Mouse (Mus musculus): ENCODE results near the gene Bckdha. TPM values are rescaled to one million over a fixed set of nuclear protein-coding genes. Genes with fewer than 3 reads are reported as not detected.

The Bckdha gene
- polyA plus RNA-seq, 1 experiment from 2014 or later, result 47.0 TPM

DNA sequence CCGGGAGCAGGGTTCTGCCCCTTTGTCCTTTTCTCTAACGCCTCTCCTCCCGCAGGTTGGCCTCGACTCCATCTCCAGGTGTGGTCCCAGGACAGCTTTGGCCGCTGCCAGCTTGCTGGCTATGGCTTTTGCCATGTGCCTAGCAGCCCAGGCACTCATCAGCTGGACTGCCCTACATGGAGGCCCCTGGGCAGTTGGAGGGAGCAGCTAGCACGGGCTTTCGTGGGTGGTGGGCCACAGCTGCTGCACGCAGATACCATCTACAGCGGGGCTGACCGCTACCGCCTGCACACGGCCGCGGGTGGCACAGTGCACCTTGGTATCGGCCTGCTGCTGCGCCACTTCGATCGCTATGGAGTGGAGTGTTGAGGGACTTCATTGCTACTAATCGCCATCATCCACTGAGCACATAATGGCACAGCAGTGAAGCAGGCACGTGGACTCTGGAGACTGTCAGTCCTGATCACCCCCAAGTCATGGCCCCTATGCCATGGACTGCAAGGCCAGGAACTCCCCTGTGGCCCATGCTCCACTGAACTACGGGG is 27.2 kb upstream of the Bckdha start:
- Histone ChIP-seq H3K4me3 (ENCODE audit: low read depth, low read length) (peak overlapping the region; percentile 73), H3K4me1 (ENCODE audit: control insufficient read depth, insufficient read depth, low read length) (peaks cover 27% of the 10 kb centered on the region; the same call in 1 of the 2 replicates), H3K27ac (replicated peaks; ENCODE audit: low read depth, low read length) (no peak overlapping the region; the same call in 1 of the 2 replicates), H3K9me3 (ENCODE audit: control insufficient read depth, low read length) (no peaks in the 10 kb centered on the region), H3K36me3 (ENCODE audit: control insufficient read depth, insufficient read depth, low read length) (no peaks in the 10 kb centered on the region), H3K4me2 (ENCODE audit: low read depth, low read length) (peak overlapping the region; percentile 90), H3K27me3 (replicated peaks; ENCODE audit: control insufficient read depth, insufficient read depth, low read length) (peaks cover 46% of the 10 kb centered on the region), H3K9ac (ENCODE audit: low read depth, low read length) (peak overlapping the region; percentile 76)
- ATAC-seq (ENCODE audit: low read depth) (no peak), DNase-seq (ENCODE audit: low spot score) (no peak)
- WGBS, result 68% methylated on average over 21 of the region's 21 CpGs

DNA sequence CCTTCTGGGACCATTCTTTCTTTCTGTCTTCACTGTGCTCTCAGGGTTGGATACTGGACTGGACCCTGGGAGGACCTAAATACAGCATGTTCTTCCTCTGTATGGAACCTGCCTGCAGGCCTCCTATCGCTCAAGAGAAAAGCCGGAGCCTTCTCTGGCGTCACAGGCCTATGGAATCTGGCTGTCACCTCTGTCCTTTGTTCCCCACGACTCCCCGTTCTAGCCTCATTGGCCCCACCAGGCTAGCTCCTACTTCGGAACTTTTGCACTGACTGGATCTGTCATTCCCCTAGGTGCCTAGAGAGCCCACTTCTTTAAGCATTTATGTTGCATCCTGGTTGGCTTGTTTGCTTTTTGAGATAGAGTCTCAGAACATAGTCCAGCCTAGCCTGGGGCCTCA is 25.9 kb upstream of the Bckdha start:
- Histone ChIP-seq H3K27ac (replicated peaks; ENCODE audit: low read depth, low read length) (no peak overlapping the region), H3K4me1 (ENCODE audit: control insufficient read depth, insufficient read depth, low read length) (peaks cover 33% of the 10 kb centered on the region; the same call in 1 of the 2 replicates)
- 82% methylated on average over 6 of the region's 6 CpGs for WGBS

GRCm38 (mm10) chr7:25683474-25684180 is 24.8 kb upstream of the Bckdha start:
- WGBS, result 53% methylated on average over 7 of the region's 7 CpGs
- Histone ChIP-seq H3K4me1 (ENCODE audit: control insufficient read depth, insufficient read depth, low read length) (peaks cover 24% of the 10 kb centered on the region; the same call in 1 of the 2 replicates), H3K9me3 (ENCODE audit: control insufficient read depth, low read length) (no peaks in the 10 kb centered on the region), H3K4me3 (ENCODE audit: low read depth, low read length) (no peak overlapping the region), H3K27me3 (replicated peaks; ENCODE audit: control insufficient read depth, insufficient read depth, low read length) (peaks cover 28% of the 10 kb centered on the region), H3K9ac (ENCODE audit: low read depth, low read length) (no peak overlapping the region), H3K27ac (replicated peaks; ENCODE audit: low read depth, low read length) (no peak overlapping the region), H3K4me2 (ENCODE audit: low read depth, low read length) (no peak overlapping the region), H3K36me3 (ENCODE audit: control insufficient read depth, insufficient read depth, low read length) (no peaks in the 10 kb centered on the region)
- DNase-seq (ENCODE audit: low spot score), result no peak
- ATAC-seq (ENCODE audit: low read depth), result no peak

More for the DNA sequence above, 25.9 kb upstream of the Bckdha start:
- H3K4me2 ChIP-seq (ENCODE audit: low read depth, low read length), result no peak overlapping the region
- H3K9ac ChIP-seq (ENCODE audit: low read depth, low read length), result no peak overlapping the region; the same call in 1 of the 2 replicates
- peaks cover 38% of the 10 kb centered on the region for H3K27me3 ChIP-seq (replicated peaks; ENCODE audit: control insufficient read depth, insufficient read depth, low read length)
- DNase-seq (ENCODE audit: low spot score), result no peak
- H3K9me3 ChIP-seq (ENCODE audit: control insufficient read depth, low read length), result no peaks in the 10 kb centered on the region
- ATAC-seq (ENCODE audit: low read depth), result no peak
- no peaks in the 10 kb centered on the region for H3K36me3 ChIP-seq (ENCODE audit: control insufficient read depth, insufficient read depth, low read length)
- H3K4me3 ChIP-seq (ENCODE audit: low read depth, low read length), result no peak overlapping the region

DNA sequence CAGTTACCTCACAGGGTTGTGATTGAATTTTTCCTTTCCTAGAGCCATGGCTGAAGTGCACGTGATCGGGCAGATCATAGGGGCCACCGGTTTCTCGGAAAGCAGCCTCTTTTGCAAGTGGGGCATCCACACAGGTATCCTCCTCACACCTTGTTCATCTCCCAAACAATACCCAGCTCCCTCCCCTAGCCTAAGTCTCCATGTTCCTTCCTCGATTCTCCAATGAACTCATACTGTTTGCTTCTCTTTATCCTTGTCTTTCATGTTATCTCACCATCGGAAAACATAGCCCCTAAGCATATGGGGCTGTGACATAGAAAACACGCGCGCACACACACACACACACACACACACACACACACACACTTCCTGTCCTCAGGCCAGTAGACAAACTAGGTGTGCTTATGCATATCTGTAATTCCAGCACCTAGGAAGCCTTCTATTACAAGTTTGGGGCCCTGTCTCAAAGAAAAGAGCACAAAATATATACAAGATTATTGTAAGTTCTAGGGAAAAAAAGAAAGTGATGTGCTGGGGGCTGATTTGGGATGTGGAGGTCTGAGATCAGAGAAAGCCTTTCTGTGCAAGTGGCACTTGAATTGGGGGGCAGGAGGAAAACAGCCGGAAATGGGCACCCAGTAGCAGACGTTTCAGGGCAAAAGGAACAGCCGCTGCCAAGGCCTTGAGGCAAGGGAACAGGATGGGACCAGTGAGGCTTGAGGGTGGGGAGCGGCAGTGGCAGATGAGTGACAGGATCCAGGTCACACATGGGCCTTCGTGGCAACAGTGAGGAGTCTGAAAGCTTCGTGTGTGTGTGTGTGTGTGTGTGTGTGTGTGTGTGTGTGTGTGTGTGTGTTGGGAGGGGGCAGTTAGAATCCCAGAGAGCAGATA is 22.8 kb upstream of the Bckdha start:
- H3K9me3 ChIP-seq (ENCODE audit: control insufficient read depth, low read length), result no peaks in the 10 kb centered on the region
- H3K27me3 ChIP-seq (replicated peaks; ENCODE audit: control insufficient read depth, insufficient read depth, low read length), result peaks cover 11% of the 10 kb centered on the region; the same call in 1 of the 2 replicates
- H3K4me3 ChIP-seq (ENCODE audit: low read depth, low read length), result peak overlapping the region; percentile 59
- H3K4me2 ChIP-seq (ENCODE audit: low read depth, low read length), result peak overlapping the region; percentile 74
- H3K4me1 ChIP-seq (ENCODE audit: control insufficient read depth, insufficient read depth, low read length), result peaks cover 14% of the 10 kb centered on the region; the same call in 1 of the 2 replicates
- H3K27ac ChIP-seq (replicated peaks; ENCODE audit: low read depth, low read length), result peak overlapping the region; percentile 92; the same call in 1 of the 2 replicates
- ATAC-seq (ENCODE audit: low read depth), result no peak
- no peak for DNase-seq (ENCODE audit: low spot score)
- H3K9ac ChIP-seq (ENCODE audit: low read depth, low read length), result no peak overlapping the region
- no peaks in the 10 kb centered on the region for H3K36me3 ChIP-seq (ENCODE audit: control insufficient read depth, insufficient read depth, low read length)
- 55% methylated on average over 14 of the region's 15 CpGs for WGBS

DNA sequence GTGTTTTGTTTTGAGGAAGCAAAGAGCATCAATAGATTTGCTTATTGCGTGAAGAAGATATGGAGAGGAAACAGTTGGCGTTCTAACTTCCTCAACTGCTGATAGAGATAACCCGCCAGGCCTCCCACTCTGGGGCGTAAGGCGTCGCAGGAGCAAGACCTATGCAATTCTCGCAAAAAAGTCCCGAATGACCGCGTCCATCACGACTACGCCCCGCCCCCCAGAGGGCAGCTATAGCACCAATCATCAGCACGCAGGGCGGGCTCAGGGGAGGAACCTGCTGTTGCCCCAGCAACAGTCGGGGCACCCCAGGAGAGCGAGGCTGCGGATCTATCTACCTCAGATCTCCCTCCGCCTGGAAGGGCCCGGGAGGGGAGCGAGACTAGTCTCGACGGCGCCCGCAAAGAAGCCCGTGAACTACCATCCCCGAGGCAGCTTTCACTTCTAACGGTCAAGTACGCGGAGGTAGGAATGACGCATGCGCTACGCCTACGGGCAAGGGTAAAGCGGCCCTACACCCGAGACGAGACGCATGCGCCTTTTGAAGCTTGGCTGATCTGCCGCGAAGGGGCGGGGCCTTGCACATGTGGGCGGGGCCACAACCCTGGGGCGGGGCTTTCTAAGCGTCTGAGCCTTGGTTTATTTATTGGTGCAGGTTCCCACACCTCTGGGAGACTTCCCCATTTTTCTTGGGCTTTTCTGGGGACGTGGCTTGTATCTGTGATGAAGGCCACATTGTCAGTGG is 21.9 kb upstream of the Bckdha start, which contains the start of gene B9d2:
TSS of gene B9d2 (plus strand) at position 267 of the 745 bp plus-strand sequence.
- Histone ChIP-seq H3K9ac (ENCODE audit: low read depth, low read length) (peak within 1 kb of the TSS; percentile 68), H3K27ac (replicated peaks; ENCODE audit: low read depth, low read length) (peak within 1 kb of the TSS; percentile 92), H3K36me3 (ENCODE audit: control insufficient read depth, insufficient read depth, low read length) (no peaks in the 10 kb centered on the region), H3K4me2 (ENCODE audit: low read depth, low read length) (peak within 1 kb of the TSS; percentile 74), H3K27me3 (replicated peaks; ENCODE audit: control insufficient read depth, insufficient read depth, low read length) (peaks cover 9% of the 10 kb centered on the region; the same call in 1 of the 2 replicates), H3K9me3 (ENCODE audit: control insufficient read depth, low read length) (no peaks in the 10 kb centered on the region), H3K4me1 (ENCODE audit: control insufficient read depth, insufficient read depth, low read length) (peaks cover 15% of the 10 kb centered on the region; the same call in 1 of the 2 replicates), H3K4me3 (ENCODE audit: low read depth, low read length) (peak within 1 kb of the TSS; percentile 59)
- under 1% methylated on average over 34 of the region's 46 CpGs for WGBS
- peak; percentile 97 for ATAC-seq (ENCODE audit: low read depth)
- DNase-seq (ENCODE audit: low spot score), result peak; percentile 98

GRCm38 (mm10) chr7:25679971-25680370 is 21.2 kb upstream of the Bckdha start:
- peaks cover 15% of the 10 kb centered on the region; the same call in 1 of the 2 replicates for H3K4me1 ChIP-seq (ENCODE audit: control insufficient read depth, insufficient read depth, low read length)
- WGBS, result 11% methylated on average over 6 of the region's 6 CpGs
- no peak for DNase-seq (ENCODE audit: low spot score)
- H3K27ac ChIP-seq (replicated peaks; ENCODE audit: low read depth, low read length), result peak overlapping the region; percentile 92; the same call in 1 of the 2 replicates
- H3K36me3 ChIP-seq (ENCODE audit: control insufficient read depth, insufficient read depth, low read length), result no peaks in the 10 kb centered on the region
- peak overlapping the region; percentile 74 for H3K4me2 ChIP-seq (ENCODE audit: low read depth, low read length)
- peak overlapping the region; percentile 59 for H3K4me3 ChIP-seq (ENCODE audit: low read depth, low read length)
- ATAC-seq (ENCODE audit: low read depth), result no peak
- H3K27me3 ChIP-seq (replicated peaks; ENCODE audit: control insufficient read depth, insufficient read depth, low read length), result peaks cover 16% of the 10 kb centered on the region
- peak overlapping the region; percentile 68; the same call in 1 of the 2 replicates for H3K9ac ChIP-seq (ENCODE audit: low read depth, low read length)
- H3K9me3 ChIP-seq (ENCODE audit: control insufficient read depth, low read length), result no peaks in the 10 kb centered on the region

- Histone ChIP-seq H3K9me3 (ENCODE audit: control insufficient read depth, low read length) (no peaks in the 10 kb centered on the region), H3K9ac (ENCODE audit: low read depth, low read length) (no peak overlapping the region), H3K27me3 (replicated peaks; ENCODE audit: control insufficient read depth, insufficient read depth, low read length) (peaks cover 36% of the 10 kb centered on the region), H3K4me2 (ENCODE audit: low read depth, low read length) (no peak overlapping the region), H3K36me3 (ENCODE audit: control insufficient read depth, insufficient read depth, low read length) (no peaks in the 10 kb centered on the region), H3K27ac (replicated peaks; ENCODE audit: low read depth, low read length) (no peak overlapping the region), H3K4me1 (ENCODE audit: control insufficient read depth, insufficient read depth, low read length) (peaks cover 15% of the 10 kb centered on the region; the same call in 1 of the 2 replicates), H3K4me3 (ENCODE audit: low read depth, low read length) (no peak overlapping the region)
- ATAC-seq (ENCODE audit: low read depth) (no peak), DNase-seq (ENCODE audit: low spot score) (no peak)
- WGBS, result 91% methylated on average over 7 of the region's 7 CpGs
Observed at GRCm38 (mm10) chr7:25677013-25677412, 18.2 kb upstream of the Bckdha start.

Data from embryonic facial prominence, embryonic 14.5 days (tissue).